Mouse (Mus musculus): ENCODE data around the gene Chtf18. TPM values are rescaled to one million over a fixed set of nuclear protein-coding genes. Genes with fewer than 3 reads are reported as not detected.

The Chtf18 gene
- total and polyA plus RNA-seq, 3 experiments = 11.9 to 38.2 (median 24.8) TPM

DNA sequence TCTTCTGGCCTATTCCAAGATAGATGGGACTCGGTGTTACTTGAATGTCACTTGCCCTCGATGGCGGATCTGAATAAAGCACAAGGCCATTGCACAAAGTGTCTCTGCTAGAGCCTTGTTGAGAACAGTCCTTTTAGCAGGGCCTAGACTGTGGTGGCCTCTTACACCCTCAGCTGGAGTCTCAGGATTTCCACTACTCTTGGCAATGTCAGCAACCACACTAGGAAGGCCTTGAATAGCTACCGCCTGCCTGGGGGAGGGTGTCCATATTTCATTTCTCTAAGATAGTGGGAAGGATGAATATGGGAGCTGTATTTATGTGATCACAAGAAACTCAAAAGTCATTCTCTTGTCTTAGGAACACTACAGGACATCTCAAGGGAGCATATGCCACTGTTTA, 21.0 kb upstream of the Chtf18 start:
- Histone ChIP-seq H3K36me3 (replicated peaks in 1 of 2; ENCODE audit: control insufficient read depth in 1 of 2, insufficient read depth in 1 of 2, low read length in 1 of 2) (no peaks in the 10 kb centered on the region), H3K79me2 (replicated peaks; ENCODE audit: control insufficient read depth, extremely low read depth, insufficient read depth, poor library complexity, severe bottlenecking) (no peaks in the 10 kb centered on the region), H3K9me3 (replicated peaks; ENCODE audit: low read length) (no peaks in the 10 kb centered on the region), H3K4me3 (replicated peaks in 1 of 3; ENCODE audit: low read depth in 2 of 3, low read length in 2 of 3, poor library complexity in 1 of 3) (no peak overlapping the region), H3K27me3 (replicated peaks) (peaks cover 86% of the 10 kb centered on the region), H3K27ac (ENCODE audit: insufficient read depth, low read depth) (no peak overlapping the region), H3K9ac (ENCODE audit: insufficient read depth, low read depth) (no peak overlapping the region), H3K4me2 (ENCODE audit: insufficient read depth, low read depth, poor library complexity, severe bottlenecking) (no peak overlapping the region), H3K4me1 (ENCODE audit: control insufficient read depth in 1 of 2, insufficient read depth in 2 of 2) (no peaks in the 10 kb centered on the region)
- no peak for TF ChIP-seq UBTF (IDR thresholded peaks at IDR 0.05; ENCODE audit: low read depth, low read length)
- TF ChIP-seq USF2 (conservative IDR thresholded peaks at IDR 0.05; ENCODE audit: low read depth, low read length) = no peak
- no peak for TF ChIP-seq POLR2AphosphoS2 (IDR thresholded peaks at IDR 0.05; ENCODE audit: low read depth, low read length)
- TF ChIP-seq RCOR1 (conservative IDR thresholded peaks at IDR 0.05; ENCODE audit: low read depth, low read length) = no peak
- TF ChIP-seq PAX5 (IDR thresholded peaks at IDR 0.05; ENCODE audit: low read length) = no peak
- no peak for TF ChIP-seq SMC3 (IDR thresholded peaks at IDR 0.05; ENCODE audit: low read depth, low read length)
- no peak for TF ChIP-seq MXI1 (IDR thresholded peaks at IDR 0.05; ENCODE audit: low read depth, low read length)
- TF ChIP-seq JUND (conservative IDR thresholded peaks at IDR 0.05; ENCODE audit: low read depth, low read length) = no peak
- no peak for DNase-seq (ENCODE audit: extremely low read depth)
- in situ Hi-C loops (cut with MboI; ENCODE audit: low pct_ligation_motif_present, low pct_unique_long_range_greater_than_20kb, low sequenced_read_pairs) (no loop called here), dilution Hi-C loops (cut with MboI; ENCODE audit: extremely low pct_ligation_motif_present, extremely low pct_unique_long_range_greater_than_20kb, low sequenced_read_pairs) (no loop called here)

DNA sequence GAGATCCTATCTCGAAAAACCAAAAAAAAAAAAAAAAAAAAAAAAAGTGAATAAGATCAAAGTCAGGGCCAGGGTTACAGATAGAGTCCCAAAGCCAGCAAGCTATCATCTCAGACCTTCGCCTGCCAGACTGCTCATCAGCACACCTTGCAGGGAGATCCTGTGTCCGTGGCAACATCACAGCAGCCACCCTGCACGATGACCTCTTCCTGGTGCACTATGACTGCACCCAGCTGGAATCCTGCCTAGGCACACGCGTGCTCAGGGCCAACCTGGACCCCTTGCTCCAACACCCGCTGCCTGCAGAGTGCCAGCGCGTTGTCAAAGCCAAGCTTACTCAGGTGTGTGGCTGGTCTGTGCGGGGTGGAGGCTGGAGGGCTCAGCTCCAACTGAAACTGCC, 17.1 kb upstream of the Chtf18 start:
- DNase-seq (ENCODE audit: extremely low read depth) = no peak
- H3K9me3 ChIP-seq (replicated peaks; ENCODE audit: low read length) = no peaks in the 10 kb centered on the region
- in situ Hi-C loops (cut with MboI; ENCODE audit: low pct_ligation_motif_present, low pct_unique_long_range_greater_than_20kb, low sequenced_read_pairs) (no loop called here), dilution Hi-C loops (cut with MboI; ENCODE audit: extremely low pct_ligation_motif_present, extremely low pct_unique_long_range_greater_than_20kb, low sequenced_read_pairs) (no loop called here)
- H3K27me3 ChIP-seq (replicated peaks) = peaks cover 80% of the 10 kb centered on the region
- TF ChIP-seq JUND (conservative IDR thresholded peaks at IDR 0.05; ENCODE audit: low read depth, low read length) = no peak
- TF ChIP-seq ZKSCAN1 (IDR thresholded peaks at IDR 0.05; ENCODE audit: borderline replicate concordance, low read depth, low read length) = no peak
- no peak for TF ChIP-seq UBTF (IDR thresholded peaks at IDR 0.05; ENCODE audit: low read depth, low read length)
- no peak for TF ChIP-seq NRF1 (IDR thresholded peaks at IDR 0.05; ENCODE audit: low read depth, low read length)
- H3K9ac ChIP-seq (ENCODE audit: insufficient read depth, low read depth) = no peak overlapping the region
- H3K4me1 ChIP-seq (ENCODE audit: control insufficient read depth in 1 of 2, insufficient read depth in 2 of 2) = no peaks in the 10 kb centered on the region
- no peaks in the 10 kb centered on the region for H3K79me2 ChIP-seq (replicated peaks; ENCODE audit: control insufficient read depth, extremely low read depth, insufficient read depth, poor library complexity, severe bottlenecking)
- H3K4me2 ChIP-seq (ENCODE audit: insufficient read depth, low read depth, poor library complexity, severe bottlenecking) = no peak overlapping the region
- H3K36me3 ChIP-seq (replicated peaks in 1 of 2; ENCODE audit: control insufficient read depth in 1 of 2, insufficient read depth in 1 of 2, low read length in 1 of 2) = no peaks in the 10 kb centered on the region
- no peak overlapping the region for H3K27ac ChIP-seq (ENCODE audit: insufficient read depth, low read depth)
- H3K4me3 ChIP-seq (replicated peaks in 1 of 3; ENCODE audit: low read depth in 2 of 3, low read length in 2 of 3, poor library complexity in 1 of 3) = no peak overlapping the region

DNA sequence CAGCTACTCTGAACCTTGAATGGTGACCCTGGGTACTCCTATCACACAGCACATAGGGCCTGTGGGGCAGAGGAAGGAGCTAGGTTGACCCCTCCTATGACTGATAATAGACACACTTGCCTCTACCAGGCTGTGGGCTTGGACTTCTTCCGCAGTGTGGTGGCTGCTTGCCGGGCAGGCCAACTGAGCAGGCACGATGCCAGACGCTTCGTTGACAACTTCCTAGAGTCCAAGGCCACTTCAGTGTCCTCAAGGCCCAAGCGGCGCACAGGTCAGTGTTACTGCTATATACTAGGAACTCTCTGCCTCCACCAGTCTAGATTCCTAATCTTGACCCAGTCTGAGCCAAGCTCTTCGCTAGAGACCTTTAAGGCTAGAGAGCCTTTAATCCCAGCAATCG, 16.6 kb upstream of the Chtf18 start:
- Histone ChIP-seq H3K9me3 (replicated peaks; ENCODE audit: low read length) (no peaks in the 10 kb centered on the region), H3K4me1 (ENCODE audit: control insufficient read depth in 1 of 2, insufficient read depth in 2 of 2) (no peaks in the 10 kb centered on the region), H3K4me2 (ENCODE audit: insufficient read depth, low read depth, poor library complexity, severe bottlenecking) (no peak overlapping the region), H3K79me2 (replicated peaks; ENCODE audit: control insufficient read depth, extremely low read depth, insufficient read depth, poor library complexity, severe bottlenecking) (no peaks in the 10 kb centered on the region), H3K9ac (ENCODE audit: insufficient read depth, low read depth) (no peak overlapping the region), H3K36me3 (replicated peaks in 1 of 2; ENCODE audit: control insufficient read depth in 1 of 2, insufficient read depth in 1 of 2, low read length in 1 of 2) (no peaks in the 10 kb centered on the region), H3K4me3 (replicated peaks in 1 of 3; ENCODE audit: low read depth in 2 of 3, low read length in 2 of 3, poor library complexity in 1 of 3) (no peak overlapping the region), H3K27ac (ENCODE audit: insufficient read depth, low read depth) (no peak overlapping the region), H3K27me3 (replicated peaks) (peaks cover 80% of the 10 kb centered on the region)
- DNase-seq (ENCODE audit: extremely low read depth) = no peak
- in situ Hi-C loops (cut with MboI; ENCODE audit: low pct_ligation_motif_present, low pct_unique_long_range_greater_than_20kb, low sequenced_read_pairs) = no loop called here
- TF ChIP-seq HCFC1 (IDR thresholded peaks at IDR 0.05; ENCODE audit: low read depth, low read length) = no peak
- no peak for TF ChIP-seq ZC3H11A (IDR thresholded peaks at IDR 0.05; ENCODE audit: low read depth, low read length)
- TF ChIP-seq ZNF384 (IDR thresholded peaks at IDR 0.05; ENCODE audit: low read depth, low read length) = no peak
- no peak for TF ChIP-seq RAD21 (IDR thresholded peaks at IDR 0.05; ENCODE audit: low read depth, low read length)
- no peak for TF ChIP-seq BHLHE40 (IDR thresholded peaks at IDR 0.05; ENCODE audit: low read depth, low read length)
- no peak for TF ChIP-seq JUN (IDR thresholded peaks at IDR 0.05; ENCODE audit: insufficient read depth, low read depth, low read length)
- no peak for TF ChIP-seq TBP (conservative IDR thresholded peaks at IDR 0.05; ENCODE audit: low read depth, low read length)
- no peak for TF ChIP-seq MAFK (IDR thresholded peaks at IDR 0.05; ENCODE audit: insufficient replicate concordance, low read length)
- TF ChIP-seq MEF2A (IDR thresholded peaks at IDR 0.05; ENCODE audit: borderline replicate concordance, low read depth, low read length) = no peak
- no peak for TF ChIP-seq MAX (IDR thresholded peaks at IDR 0.05; ENCODE audit: low read length)
- no peak for TF ChIP-seq CTCF (conservative IDR thresholded peaks at IDR 0.05 in 1 of 2, IDR thresholded peaks at IDR 0.05 in 1 of 2; ENCODE audit: low read depth in 2 of 2, low read length in 2 of 2)
- no peak for TF ChIP-seq GABPA (IDR thresholded peaks at IDR 0.05; ENCODE audit: insufficient replicate concordance, low read depth, low read length)
- TF ChIP-seq JUND (conservative IDR thresholded peaks at IDR 0.05; ENCODE audit: low read depth, low read length) = no peak
- no peak for TF ChIP-seq MXI1 (IDR thresholded peaks at IDR 0.05; ENCODE audit: low read depth, low read length)
- TF ChIP-seq SIN3A (IDR thresholded peaks at IDR 0.05; ENCODE audit: low read length) = no peak
- TF ChIP-seq POLR2A (IDR thresholded peaks at IDR 0.05; ENCODE audit: low read depth, low read length) = no peak
- no peak for TF ChIP-seq E2F4 (IDR thresholded peaks at IDR 0.05; ENCODE audit: insufficient replicate concordance, low read depth, low read length)
- no peak for TF ChIP-seq USF1 (IDR thresholded peaks at IDR 0.05; ENCODE audit: low read depth, low read length)
- dilution Hi-C loops (cut with MboI; ENCODE audit: extremely low pct_ligation_motif_present, extremely low pct_unique_long_range_greater_than_20kb, low sequenced_read_pairs) = no loop called here

Measured in CH12.LX (cell line).